Mouse (Mus musculus): ENCODE measurements around the gene Ddah2. TPM values are rescaled to one million over a fixed set of nuclear protein-coding genes. Genes with fewer than 3 reads are reported as not detected.

Ddah2 gene
- total and polyA plus RNA-seq, 3 experiments = 8.6 to 11.1 TPM; not detected in 1

DNA sequence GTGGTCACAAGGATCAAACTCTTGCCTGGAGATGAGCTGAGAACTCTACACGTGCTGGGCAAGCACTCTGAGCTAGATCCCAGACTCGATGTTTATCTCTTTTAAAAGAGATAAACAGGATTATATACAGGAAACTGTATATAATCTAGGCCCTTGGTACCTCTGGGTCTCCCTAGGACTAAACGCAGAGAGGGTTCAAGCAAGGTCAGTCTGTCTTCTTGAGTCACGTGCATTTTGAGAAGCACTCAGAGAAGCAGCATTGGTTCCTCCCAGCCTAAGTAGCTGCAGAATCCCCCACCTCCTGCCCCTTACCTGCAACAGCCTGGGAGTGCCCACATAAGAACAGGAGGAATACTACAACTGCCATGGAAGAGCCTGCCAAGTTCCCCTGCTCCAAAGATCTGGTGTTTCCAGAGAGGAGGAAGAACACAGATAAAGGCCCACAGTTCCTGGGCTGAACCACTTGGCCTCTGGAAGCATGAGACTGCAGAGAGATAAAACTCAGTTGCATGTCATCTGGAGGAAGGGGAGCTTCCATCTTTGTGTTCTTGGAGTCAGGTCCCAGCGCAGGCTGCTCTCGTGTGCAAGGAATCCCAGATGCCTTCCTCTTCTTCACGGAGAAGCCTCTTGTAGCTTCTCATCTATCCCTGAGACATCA, 26.5 kb downstream of the Ddah2 start, which contains the start of gene Ly6g6f:
Gene Ly6g6f, minus strand, starts transcription at position 403 of the 658 bp plus-strand sequence.
- peaks cover 10% of the 10 kb centered on the region for H3K79me2 ChIP-seq (ENCODE audit: control insufficient read depth, insufficient read depth, low read length, poor library complexity)
- H3K4me3 ChIP-seq (ENCODE audit: control insufficient read depth in 1 of 2, insufficient read depth in 1 of 2, low read depth in 2 of 2, low read length in 2 of 2) = no peak within 1 kb of the TSS
- peaks cover 15 to 53% of the 10 kb centered on the region in 2 experiments for H3K4me1 ChIP-seq (ENCODE audit: control insufficient read depth in 1 of 2, insufficient read depth in 2 of 2, low read length in 2 of 2)
- peak within 1 kb of the TSS; percentile 17; the same call in 1 of the 2 replicates for H3K27ac ChIP-seq (ENCODE audit: control insufficient read depth, low read depth, low read length)
- H3K27me3 ChIP-seq (ENCODE audit: control insufficient read depth in 1 of 2, insufficient read depth in 2 of 2, low read length in 2 of 2) = no peaks in the 10 kb centered on the region
- H3K36me3 ChIP-seq (ENCODE audit: control insufficient read depth in 1 of 2, insufficient read depth in 2 of 2, low read length in 2 of 2) = peaks cover 0 to 36% of the 10 kb centered on the region in 2 experiments; a peak in 2 of 4 replicates
- DNase-seq (ENCODE audit: low read depth, low spot score) = peak; percentile 32
- H3K9ac ChIP-seq (ENCODE audit: control insufficient read depth, low read depth, low read length, poor library complexity, severe bottlenecking) = no peak within 1 kb of the TSS
- no peaks in the 10 kb centered on the region for H3K9me3 ChIP-seq (replicated peaks; ENCODE audit: insufficient read depth, low read length)
- TF ChIP-seq TCF12 (IDR thresholded peaks at IDR 0.05; ENCODE audit: low read depth, low read length) (no peak), ZC3H11A (IDR thresholded peaks at IDR 0.05; ENCODE audit: low read depth, low read length) (no peak), KAT2A (conservative IDR thresholded peaks at IDR 0.05; ENCODE audit: low read depth, low read length) (no peak), JUND (IDR thresholded peaks at IDR 0.05; ENCODE audit: low read depth, low read length) (no peak), MEF2A (IDR thresholded peaks at IDR 0.05; ENCODE audit: extremely low read depth, insufficient replicate concordance, low read depth, low read length, poor library complexity, severe bottlenecking) (no peak), ZMIZ1 (IDR thresholded peaks at IDR 0.05; ENCODE audit: low read depth, low read length) (no peak), NELFE (IDR thresholded peaks at IDR 0.05; ENCODE audit: low read depth, low read length) (no peak), HCFC1 (IDR thresholded peaks at IDR 0.05; ENCODE audit: low read depth, low read length) (no peak), MAFK (IDR thresholded peaks at IDR 0.05; ENCODE audit: borderline replicate concordance, low read depth, low read length) (no peak), MYC (IDR thresholded peaks at IDR 0.05; ENCODE audit: low read depth, low read length) (peak; percentile 75; the same call in 1 of the 2 replicates), CHD1 (IDR thresholded peaks at IDR 0.05; ENCODE audit: low read depth, low read length) (no peak), RAD21 (IDR thresholded peaks at IDR 0.05; ENCODE audit: low read depth, low read length) (no peak), MYB (IDR thresholded peaks at IDR 0.05; ENCODE audit: low read depth, low read length) (no peak), NRF1 (IDR thresholded peaks at IDR 0.05; ENCODE audit: insufficient read depth, low read depth, low read length, poor library complexity, severe bottlenecking) (no peak), E2F4 (IDR thresholded peaks at IDR 0.05; ENCODE audit: borderline replicate concordance, low read depth, low read length) (no peak), GATA1 (IDR thresholded peaks at IDR 0.05; ENCODE audit: low read depth, low read length) (peak; percentile 51; the same call in 1 of the 2 replicates), POLR2AphosphoS5 (IDR thresholded peaks at IDR 0.05; ENCODE audit: borderline replicate concordance, low read depth, low read length) (no peak), BHLHE40 (IDR thresholded peaks at IDR 0.05; ENCODE audit: borderline replicate concordance, low read depth, low read length) (peak; percentile 85), TAL1 (IDR thresholded peaks at IDR 0.05; ENCODE audit: low read length) (peak; percentile 15; the same call in 1 of the 2 replicates), SIN3A (IDR thresholded peaks at IDR 0.05; ENCODE audit: low read length) (0 out of 2 replicates have a peak, but pooled peaks have one; percentile 20), TBP (IDR thresholded peaks at IDR 0.05; ENCODE audit: low read depth, low read length) (no peak), UBTF (IDR thresholded peaks at IDR 0.05; ENCODE audit: borderline replicate concordance, insufficient read depth, low read depth, low read length) (no peak), USF1 (IDR thresholded peaks at IDR 0.05; ENCODE audit: low read depth, low read length) (peak; percentile 63), MAX (IDR thresholded peaks at IDR 0.05; ENCODE audit: low read length) (peak; percentile 59; the same call in 1 of the 2 replicates), EP300 (IDR thresholded peaks at IDR 0.05; ENCODE audit: low read depth in 1 of 2, low read length in 2 of 2) (peak; percentile 44 to 50; a peak in 2 of 4 replicates), MXI1 (IDR thresholded peaks at IDR 0.05; ENCODE audit: low read depth, low read length) (no peak; the same call in 1 of the 2 replicates), ELF1 (IDR thresholded peaks at IDR 0.05; ENCODE audit: low read depth, low read length) (no peak), POLR2A (IDR thresholded peaks at IDR 0.05; ENCODE audit: control insufficient read depth in 1 of 2, insufficient read depth in 1 of 2, low read depth in 1 of 2, low read length in 2 of 2, poor library complexity in 1 of 2) (no peak), SMC3 (IDR thresholded peaks at IDR 0.05; ENCODE audit: low read depth, low read length) (no peak), CTCF (IDR thresholded peaks at IDR 0.05 in 2 of 3, conservative IDR thresholded peaks at IDR 0.05 in 1 of 3; ENCODE audit: control insufficient read depth in 1 of 3, insufficient read depth in 1 of 3, low read depth in 2 of 3, low read length in 3 of 3, poor library complexity in 1 of 3, severe bottlenecking in 1 of 3) (no peak), ZNF384 (IDR thresholded peaks at IDR 0.05; ENCODE audit: low read depth, low read length) (no peak), RCOR1 (IDR thresholded peaks at IDR 0.05; ENCODE audit: low read depth, low read length) (peak; percentile 42; the same call in 1 of the 2 replicates), POLR2AphosphoS2 (IDR thresholded peaks at IDR 0.05; ENCODE audit: low read length) (no peak), USF2 (IDR thresholded peaks at IDR 0.05; ENCODE audit: borderline replicate concordance in 1 of 2, insufficient read depth in 1 of 2, low read depth in 1 of 2, low read length in 2 of 2) (no peak), ZKSCAN1 (IDR thresholded peaks at IDR 0.05; ENCODE audit: low read depth, low read length) (no peak), GABPA (IDR thresholded peaks at IDR 0.05; ENCODE audit: low read depth, low read length) (no peak)

All from MEL (cell line).